Mouse (Mus musculus) fibroblast of lung, adult 2 months (primary cell): ENCODE measurements around the gene Wdr53.
A peak's percentile ranks its signal among the peaks of the same experiment; 100 is the strongest.
"Not testable (repeated sequence)": the region's sequence is repeated elsewhere in the genome, so short reads cannot be mapped to it uniquely, and the experiment has no call there.

Experiments used
- DNase-seq: peaks from one replicate; pipeline ENCODE4 v3.0.0-alpha.2; 2011; ENCODE audit warnings: low read depth

The Wdr53 gene

GRCm38 (mm10) chr16:32246952-32247370 lies at the start of gene Wdr53, which contains the start of gene Fbxo45:
Wdr53 (plus strand) TSS chr16:32247227.
Fbxo45 (minus strand) TSS chr16:32247158.
- DNase-seq = peak; percentile 85

- no peak for DNase-seq
Measured at GRCm38 (mm10) chr16:32200256-32201003, 46.6 kb upstream of the Wdr53 start.

GRCm38 (mm10) chr16:32201004-32201325 lies 46.1 kb upstream of the Wdr53 start:
- no peak for DNase-seq

- DNase-seq = no peak
Measured at GRCm38 (mm10) chr16:32202681-32203080, 44.3 kb upstream of the Wdr53 start.

GRCm38 (mm10) chr16:32204902-32205301 lies 42.1 kb upstream of the Wdr53 start:
- no peak for DNase-seq

GRCm38 (mm10) chr16:32214156-32214555 lies 32.9 kb upstream of the Wdr53 start:
- no peak for DNase-seq

- DNase-seq = no peak
Measured at GRCm38 (mm10) chr16:32214804-32215576, 32.0 kb upstream of the Wdr53 start.

- no peak for DNase-seq
Measured at GRCm38 (mm10) chr16:32221803-32222202, 25.2 kb upstream of the Wdr53 start.

- DNase-seq = no peak
Measured at GRCm38 (mm10) chr16:32222399-32222798, 24.6 kb upstream of the Wdr53 start.

- not testable (repeated sequence) for DNase-seq
Measured at GRCm38 (mm10) chr16:32232050-32232449, 15.0 kb upstream of the Wdr53 start.

- no peak for DNase-seq
Measured at GRCm38 (mm10) chr16:32237930-32238680, 8.9 kb upstream of the Wdr53 start.

- no peak for DNase-seq
Measured at GRCm38 (mm10) chr16:32239428-32240312, 7.4 kb upstream of the Wdr53 start.

GRCm38 (mm10) chr16:32243901-32244300 lies 3.1 kb upstream of the Wdr53 start:
- no peak for DNase-seq

- no peak for DNase-seq
Measured at GRCm38 (mm10) chr16:32246351-32246791, 656 bp upstream of the Wdr53 start.

GRCm38 (mm10) chr16:32264225-32264624 lies 17.2 kb downstream of the Wdr53 start:
- DNase-seq = not testable (repeated sequence)

GRCm38 (mm10) chr16:32271291-32271690 lies 24.3 kb downstream of the Wdr53 start, which contains the start of gene Smco1:
Smco1 (plus strand) TSS chr16:32271468.
- no peak for DNase-seq

GRCm38 (mm10) chr16:32273338-32273737 lies 26.3 kb downstream of the Wdr53 start:
- no peak for DNase-seq

GRCm38 (mm10) chr16:32275041-32275440 lies 28.0 kb downstream of the Wdr53 start:
- DNase-seq = no peak

- no peak for DNase-seq
Measured at GRCm38 (mm10) chr16:32275830-32276229, 28.8 kb downstream of the Wdr53 start.

GRCm38 (mm10) chr16:32277308-32278256 lies 30.6 kb downstream of the Wdr53 start, which contains the start of gene Rnf168:
Rnf168 (plus strand) TSS chr16:32277459.
- peak; percentile 68 for DNase-seq
